Mouse (Mus musculus) embryonic facial prominence, embryonic 11.5 days (tissue): ENCODE measurements around the gene Chd9. TPM values are rescaled to one million over a fixed set of nuclear protein-coding genes. Genes with fewer than 3 reads are reported as not detected.

ENCODE experiments used
- ATAC-seq: fragments of 200-750 bp; cut with Nextera tagmentation; replicated peaks from 2 replicates; pipeline ENCODE4 v1.8.0; 2017; ENCODE audit warnings: low read depth; ENCODE audit not compliant: insufficient number of reproducible peaks, low FRiP score, low TSS enrichment
- DNase-seq: peaks from one replicate; pipeline ENCODE4 v3.0.0-alpha.2; 2015; ENCODE audit warnings: low spot score
- H3K27ac ChIP-seq: fragments of 300-500 bp; sonication (generic); replicated peaks from 2 replicates; pipeline ENCODE4 v1.5.1; 2014; ENCODE audit warnings: mild to moderate bottlenecking, low read depth, low read length, control low read depth
- H3K27me3 ChIP-seq: fragments of 300-500 bp; sonication (generic); 2 replicates; pipeline ENCODE4 v1.6.1; 2014; ENCODE audit warnings: mild to moderate bottlenecking, low read length, moderate library complexity, mixed read lengths; ENCODE audit not compliant: control insufficient read depth, insufficient read depth
- H3K36me3 ChIP-seq: fragments of 300-500 bp; sonication (generic); replicated peaks from 2 replicates; pipeline ENCODE4 v1.6.1; 2014; ENCODE audit warnings: low read depth, mild to moderate bottlenecking, low read length, moderate library complexity, mixed read lengths; ENCODE audit not compliant: control insufficient read depth, insufficient read depth
- H3K4me1 ChIP-seq: fragments of 300-500 bp; sonication (generic); 2 replicates; pipeline ENCODE4 v1.6.1; 2014; ENCODE audit warnings: low read length, mixed read lengths; ENCODE audit not compliant: control insufficient read depth, insufficient read depth
- H3K4me2 ChIP-seq: fragments of 300-500 bp; sonication (generic); 2 replicates; pipeline ENCODE4 v1.6.1; 2014; ENCODE audit warnings: low read depth, mild to moderate bottlenecking, control low read depth, low read length, moderate library complexity
- H3K4me3 ChIP-seq: fragments of 300-500 bp; sonication (generic); 2 replicates; pipeline ENCODE4 v1.5.1; 2014; ENCODE audit warnings: low read depth, low read length, control low read depth
- H3K9ac ChIP-seq: fragments of 300-500 bp; sonication (generic); replicated peaks from 2 replicates; pipeline ENCODE4 v1.6.1; 2014; ENCODE audit warnings: mild to moderate bottlenecking, control low read depth, low read length
- H3K9me3 ChIP-seq: fragments of 300-500 bp; sonication (generic); replicated peaks from 2 replicates; pipeline ENCODE4 v1.6.1; 2016; ENCODE audit warnings: mild to moderate bottlenecking, low read length, inconsistent platforms, mixed read lengths; ENCODE audit not compliant: control insufficient read depth
- WGBS: fragments of 180-500 bp; shearing (Covaris S2); extraction: QIAGEN DNeasy Blood & Tissue Kit; methylation state at CpG from one replicate; pipeline ENCODE4 v1.1.7; 2014; 5-methylcytosine and 5-hydroxymethylcytosine counted together
- polyA plus RNA-seq: library from polyadenylated mRNA; unstranded; fragments of >200 nt; fragmentation: Nextera tagmentation; extraction: Ambion mirVana; gene quantifications from 2 replicates; pipeline ENCODE4 v1.2.1, GENCODE M21; 2014

The Chd9 gene
- polyA plus RNA-seq, 1 experiment from 2014 or later, result 37.1 TPM

GRCm38 (mm10) chr8:90832576-90833289 lies 4.6 kb downstream of the Chd9 start:
- Histone ChIP-seq H3K36me3 (no peaks in the 10 kb centered on the region), H3K4me1 (no peaks in the 10 kb centered on the region), H3K27me3 (no peaks in the 10 kb centered on the region), H3K9ac (no peak overlapping the region), H3K4me2 (no peak overlapping the region), H3K27ac (no peak overlapping the region), H3K9me3 (no peaks in the 10 kb centered on the region), H3K4me3 (no peak overlapping the region)
- DNase-seq, result no peak
- WGBS, result 35% methylated on average over 5 of the region's 5 CpGs
- no peak for ATAC-seq

GRCm38 (mm10) chr8:90833628-90834320 lies 5.6 kb downstream of the Chd9 start:
- no peaks in the 10 kb centered on the region for H3K36me3 ChIP-seq
- DNase-seq, result no peak
- WGBS, result 33% methylated on average over 6 of the region's 6 CpGs
- no peak overlapping the region for H3K9ac ChIP-seq
- H3K4me3 ChIP-seq, result no peak overlapping the region
- H3K4me2 ChIP-seq, result no peak overlapping the region
- no peaks in the 10 kb centered on the region for H3K4me1 ChIP-seq
- no peaks in the 10 kb centered on the region for H3K9me3 ChIP-seq
- no peak for ATAC-seq
- no peak overlapping the region for H3K27ac ChIP-seq
- no peaks in the 10 kb centered on the region for H3K27me3 ChIP-seq

- Histone ChIP-seq H3K4me1 (no peaks in the 10 kb centered on the region), H3K9ac (no peak overlapping the region), H3K4me2 (no peak overlapping the region), H3K9me3 (no peaks in the 10 kb centered on the region), H3K27me3 (no peaks in the 10 kb centered on the region), H3K36me3 (no peaks in the 10 kb centered on the region), H3K27ac (no peak overlapping the region), H3K4me3 (no peak overlapping the region)
- 73% methylated on average over 3 of the region's 3 CpGs for WGBS
- no peak for DNase-seq
- ATAC-seq, result no peak
Measured at GRCm38 (mm10) chr8:90834321-90834672, 6.1 kb downstream of the Chd9 start.

DNA sequence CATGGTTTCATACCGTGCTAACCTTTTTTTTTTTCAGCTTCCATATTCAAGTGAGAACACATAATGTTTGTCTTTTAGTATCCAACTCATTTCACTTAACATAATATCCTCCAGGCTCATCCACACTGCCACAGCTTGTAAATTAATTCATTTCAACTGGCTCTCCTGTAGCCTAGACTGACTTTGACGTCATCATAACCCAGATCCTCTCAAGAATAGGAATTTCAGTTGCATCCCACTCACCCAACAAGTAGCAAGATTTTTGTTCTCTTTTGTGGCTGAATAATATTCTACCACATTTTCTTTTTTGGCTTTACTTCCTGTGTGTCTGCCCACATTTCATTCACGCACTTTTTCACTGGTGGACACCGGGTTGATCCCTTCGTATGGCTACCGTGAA lies 9.3 kb downstream of the Chd9 start:
- H3K36me3 ChIP-seq, result no peaks in the 10 kb centered on the region
- H3K4me1 ChIP-seq, result no peaks in the 10 kb centered on the region
- no peak overlapping the region for H3K27ac ChIP-seq
- no peak for DNase-seq
- no peak for ATAC-seq
- H3K4me3 ChIP-seq, result no peak overlapping the region
- H3K27me3 ChIP-seq, result no peaks in the 10 kb centered on the region
- no peak overlapping the region for H3K9ac ChIP-seq
- H3K4me2 ChIP-seq, result no peak overlapping the region
- H3K9me3 ChIP-seq, result no peaks in the 10 kb centered on the region
- 92% methylated on average over 6 of the region's 6 CpGs for WGBS

DNA sequence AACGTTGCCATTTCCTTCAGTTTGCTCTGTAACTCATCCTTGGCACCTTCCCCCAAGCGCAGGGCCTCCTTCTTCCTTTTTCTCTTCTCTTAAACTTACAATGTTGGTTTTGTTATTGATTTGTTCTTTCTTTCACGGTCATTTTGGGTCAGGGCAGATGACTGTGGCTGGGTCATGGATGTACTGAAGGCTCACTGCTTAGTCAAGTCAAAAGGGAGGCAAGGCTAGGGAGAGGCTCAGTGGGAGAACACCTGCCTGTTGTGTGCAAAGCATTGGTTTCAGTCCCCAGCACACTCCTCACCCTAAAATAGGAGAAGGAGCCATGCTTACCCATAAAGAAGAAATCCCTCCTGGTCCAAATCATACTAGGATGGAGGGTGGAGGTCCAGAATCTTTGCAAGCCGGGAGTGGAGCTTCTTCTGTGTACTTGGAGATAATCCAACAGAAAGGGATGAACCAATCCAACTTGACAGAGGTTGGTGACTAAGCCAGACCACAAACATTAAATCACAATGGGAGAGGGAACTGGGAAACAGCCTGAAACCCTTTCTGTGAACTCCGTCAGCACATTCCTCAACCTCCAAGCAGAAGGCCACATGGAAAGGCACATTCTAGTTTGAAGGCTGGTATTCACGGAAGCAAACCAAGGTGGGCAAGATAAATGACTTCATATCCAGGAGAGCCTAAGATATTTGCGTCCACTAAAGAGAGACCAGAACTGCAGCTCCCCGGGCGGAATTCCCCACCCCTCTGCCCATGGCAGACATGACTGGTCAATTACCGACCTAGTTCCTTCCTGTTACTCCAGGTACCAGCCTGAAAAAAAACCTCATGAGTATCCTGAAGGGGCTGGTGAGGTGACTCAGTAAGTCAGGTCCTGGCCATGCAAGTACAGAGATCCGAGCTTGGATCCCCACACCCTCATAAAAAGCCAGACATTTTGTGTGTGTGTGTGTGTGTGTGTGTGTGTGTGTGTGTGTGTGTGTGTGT lies 11.9 kb downstream of the Chd9 start:
- H3K36me3 ChIP-seq, result no peaks in the 10 kb centered on the region
- DNase-seq, result no peak
- WGBS, result 75% methylated on average over 11 of the region's 11 CpGs
- H3K9ac ChIP-seq, result no peak overlapping the region
- no peak for ATAC-seq
- H3K4me3 ChIP-seq, result no peak overlapping the region
- no peak overlapping the region for H3K27ac ChIP-seq
- H3K4me2 ChIP-seq, result no peak overlapping the region
- no peaks in the 10 kb centered on the region for H3K27me3 ChIP-seq
- no peaks in the 10 kb centered on the region for H3K9me3 ChIP-seq
- H3K4me1 ChIP-seq, result no peaks in the 10 kb centered on the region; the same call in 1 of the 2 replicates

- ATAC-seq (no peak), DNase-seq (no peak)
- no peaks in the 10 kb centered on the region; the same call in 1 of the 2 replicates for H3K4me1 ChIP-seq
- H3K4me2 ChIP-seq, result no peak overlapping the region
- no peak overlapping the region for H3K9ac ChIP-seq
- no peaks in the 10 kb centered on the region for H3K9me3 ChIP-seq
- no peak overlapping the region for H3K27ac ChIP-seq
- no peak overlapping the region for H3K4me3 ChIP-seq
- no peaks in the 10 kb centered on the region for H3K36me3 ChIP-seq
- H3K27me3 ChIP-seq, result no peaks in the 10 kb centered on the region
- 71% methylated on average over 13 of the region's 13 CpGs for WGBS
Measured at GRCm38 (mm10) chr8:90841321-90841720, 13.2 kb downstream of the Chd9 start.

DNA sequence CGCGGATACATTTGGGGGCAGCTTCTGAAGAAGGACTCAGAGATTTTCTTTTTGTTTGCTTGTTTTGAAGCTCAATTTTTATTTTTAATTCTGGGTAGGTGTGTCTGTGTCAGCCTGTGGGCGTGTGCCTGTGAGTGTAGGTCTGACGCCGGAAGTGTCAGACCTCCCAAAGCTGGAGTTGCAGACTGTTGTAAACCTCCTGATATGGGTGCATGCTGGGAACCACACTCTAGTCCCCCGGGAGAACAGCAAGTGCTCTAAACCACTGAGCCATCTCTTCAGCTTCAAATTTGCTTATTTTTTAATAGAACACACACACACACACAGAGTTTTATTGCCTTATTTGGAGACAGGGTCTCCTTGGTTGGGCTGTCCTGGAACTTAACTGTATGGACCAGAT lies 15.0 kb downstream of the Chd9 start:
- Histone ChIP-seq H3K4me3 (no peak overlapping the region), H3K4me1 (no peaks in the 10 kb centered on the region; the same call in 1 of the 2 replicates), H3K9ac (no peak overlapping the region), H3K36me3 (no peaks in the 10 kb centered on the region), H3K27me3 (no peaks in the 10 kb centered on the region), H3K27ac (no peak overlapping the region), H3K4me2 (no peak overlapping the region), H3K9me3 (no peaks in the 10 kb centered on the region)
- WGBS, result 88% methylated on average over 6 of the region's 6 CpGs
- DNase-seq (no peak), ATAC-seq (no peak)
